Mouse (Mus musculus) testis, adult 2 months (tissue): ENCODE results near the gene Ift122.

Experiments used
- CTCF ChIP-seq: fragments of 200-500 bp; IDR thresholded peaks from 2 replicates; pipeline ENCODE4 v1.5.1; 2012; ENCODE audit warnings: low read depth, mild to moderate bottlenecking, inconsistent platforms, low read length, moderate library complexity; ENCODE audit not compliant: control insufficient read depth, insufficient read depth, insufficient replicate concordance
- POLR2A ChIP-seq: fragments of 200-500 bp; IDR thresholded peaks from 2 replicates; pipeline ENCODE4 v1.6.1; 2012; ENCODE audit warnings: low read depth, mild to moderate bottlenecking, inconsistent platforms, low read length, moderate library complexity; ENCODE audit not compliant: control insufficient read depth

DNA sequence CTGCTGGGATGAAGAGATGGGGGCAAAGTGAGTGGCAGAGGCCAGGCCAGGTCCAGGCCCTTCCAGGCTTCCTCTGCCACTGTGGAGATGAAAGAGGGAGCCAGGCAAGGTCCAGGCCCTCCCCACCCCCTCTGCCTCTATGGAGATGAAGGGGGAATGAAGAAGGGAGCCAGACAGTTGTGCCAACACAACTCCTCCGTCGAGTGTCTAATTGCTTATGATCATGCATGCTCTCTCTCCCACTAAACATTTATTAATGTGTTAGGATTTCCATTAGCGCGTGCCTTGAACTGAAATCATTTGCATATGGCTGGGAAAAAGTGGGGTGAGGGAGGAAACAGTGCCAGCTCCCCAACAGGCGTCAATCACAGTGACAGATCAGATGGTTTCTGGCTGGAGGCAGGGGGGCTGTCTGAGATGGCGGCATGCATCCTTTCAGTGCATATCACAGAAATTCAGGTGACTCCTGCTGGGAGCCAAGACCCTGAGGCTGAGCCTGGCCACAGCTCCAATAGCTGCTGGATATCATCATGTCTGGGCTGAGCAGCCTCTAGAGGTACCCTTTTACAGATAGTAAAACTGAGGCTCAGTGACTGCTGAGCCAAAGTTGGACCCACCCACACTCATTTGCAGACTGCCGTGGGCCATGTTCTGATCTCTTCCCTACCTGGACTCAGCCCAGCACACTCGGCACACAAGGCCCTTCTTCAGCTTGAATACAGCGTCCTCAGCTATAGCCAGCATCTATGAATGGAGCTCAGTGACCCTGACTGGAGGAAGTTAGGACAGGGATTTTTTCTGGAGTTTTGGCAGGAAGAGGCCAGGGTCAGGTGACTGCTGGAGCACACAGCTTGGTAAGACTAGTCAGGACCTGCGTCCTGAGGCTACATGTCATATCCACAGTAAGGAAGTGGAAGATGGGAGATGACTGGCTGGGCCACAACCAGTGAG lies 74.3 kb downstream of the Ift122 start:
- no peak for TF ChIP-seq POLR2A
- TF ChIP-seq CTCF = no peak
